Mouse (Mus musculus): ENCODE data around the gene Xndc1.

- TF ChIP-seq CTCF (IDR thresholded peaks at IDR 0.05; ENCODE audit: control insufficient read depth, insufficient read depth, low read length) (no peak), POLR2A (IDR thresholded peaks at IDR 0.05; ENCODE audit: borderline replicate concordance, control insufficient read depth, low read depth, low read length) (no peak)
Measured at GRCm38 (mm10) chr7:102132395-102132794, 67.1 kb downstream of the Xndc1 start.

Measured in bone marrow, adult 2 months (tissue).